Mouse (Mus musculus) small intestine, adult 2 months (tissue): Measurements from ENCODE around the gene Slc4a4. TPM values are rescaled to one million over a fixed set of nuclear protein-coding genes. Genes with fewer than 3 reads are reported as not detected.

Source experiments
- H3K27ac ChIP-seq: fragments of 200-500 bp; 2 replicates; pipeline ENCODE4 v1.5.1; 2012; ENCODE audit warnings: low read depth, low read length, control low read depth, inconsistent platforms; ENCODE audit not compliant: insufficient read depth
- H3K27me3 ChIP-seq: fragments of 200-500 bp; 2 replicates; pipeline ENCODE4 v1.6.1; 2012; ENCODE audit warnings: mild to moderate bottlenecking, moderate library complexity, low read length, inconsistent platforms; ENCODE audit not compliant: control insufficient read depth, insufficient read depth
- H3K36me3 ChIP-seq: fragments of 200-500 bp; 2 replicates; pipeline ENCODE4 v1.6.1; 2012; ENCODE audit warnings: mild to moderate bottlenecking, low read length, control low read depth, inconsistent platforms; ENCODE audit not compliant: control insufficient read depth, insufficient read depth
- H3K4me1 ChIP-seq: fragments of 200-500 bp; 2 replicates; pipeline ENCODE4 v1.6.1; 2012; ENCODE audit warnings: low read length, inconsistent platforms, mixed read lengths; ENCODE audit not compliant: control insufficient read depth, insufficient read depth, insufficient read length
- H3K4me3 ChIP-seq: fragments of 200-500 bp; 2 replicates; pipeline ENCODE4 v1.5.1; 2012; ENCODE audit warnings: low read depth, mild to moderate bottlenecking, control low read depth, inconsistent platforms, low read length, moderate library complexity
- CTCF ChIP-seq: fragments of 200-500 bp; IDR thresholded peaks from 2 replicates; pipeline ENCODE4 v1.5.1; 2012; ENCODE audit warnings: low read depth, mild to moderate bottlenecking, control low read depth, inconsistent platforms, low read length, moderate library complexity, mixed read lengths; ENCODE audit not compliant: insufficient replicate concordance, insufficient read length; ENCODE audit errors: extremely low read depth
- POLR2A ChIP-seq: fragments of 200-500 bp; IDR thresholded peaks from 2 replicates; pipeline ENCODE4 v1.6.1; 2012; ENCODE audit warnings: low read depth, mild to moderate bottlenecking, control low read depth, inconsistent platforms, low read length, moderate library complexity
- WGBS: fragments of 180-500 bp; shearing (Covaris S2); methylation state at CpG from one replicate; pipeline ENCODE4 v1.1.7; 2018; 5-methylcytosine and 5-hydroxymethylcytosine counted together
- polyA plus RNA-seq: library from polyadenylated mRNA; depleted of rRNA; stranded (reverse); fragments of >200 nt; gene quantifications from 2 replicates; pipeline ENCODE4 v1.2.3, GENCODE M21; 2012

Gene Slc4a4
- polyA plus RNA-seq, 1 experiment = 15.3 TPM

GRCm38 (mm10) chr5:89067111-89067510 is 180.5 kb downstream of the Slc4a4 start:
- H3K27me3 ChIP-seq = no peaks in the 10 kb centered on the region
- H3K4me1 ChIP-seq = peaks cover 3% of the 10 kb centered on the region; the same call in 1 of the 2 replicates
- H3K27ac ChIP-seq = no peak overlapping the region
- H3K36me3 ChIP-seq = peaks cover 2% of the 10 kb centered on the region; the same call in 1 of the 2 replicates
- 63% methylated on average over 4 of the region's 4 CpGs for WGBS
- no peak overlapping the region for H3K4me3 ChIP-seq
- TF ChIP-seq CTCF (no peak), POLR2A (no peak)

GRCm38 (mm10) chr5:89068072-89068471 is 181.5 kb downstream of the Slc4a4 start:
- TF ChIP-seq CTCF = no peak
- TF ChIP-seq POLR2A = no peak
- 96% methylated on average over 5 of the region's 5 CpGs for WGBS

GRCm38 (mm10) chr5:89070051-89070450 is 183.4 kb downstream of the Slc4a4 start:
- H3K4me1 ChIP-seq = peaks cover 3% of the 10 kb centered on the region; the same call in 1 of the 2 replicates
- H3K36me3 ChIP-seq = no peaks in the 10 kb centered on the region; the same call in 1 of the 2 replicates
- TF ChIP-seq CTCF (no peak), POLR2A (no peak)
- no peak overlapping the region for H3K4me3 ChIP-seq
- no peak overlapping the region for H3K27ac ChIP-seq
- 80% methylated on average over 3 of the region's 3 CpGs for WGBS
- H3K27me3 ChIP-seq = no peaks in the 10 kb centered on the region

More at GRCm38 (mm10) chr5:89068072-89068471, 181.5 kb downstream of the Slc4a4 start:
- H3K27me3 ChIP-seq = no peaks in the 10 kb centered on the region
- H3K4me1 ChIP-seq = peaks cover 3% of the 10 kb centered on the region; the same call in 1 of the 2 replicates
- H3K4me3 ChIP-seq = no peak overlapping the region
- H3K36me3 ChIP-seq = no peaks in the 10 kb centered on the region; the same call in 1 of the 2 replicates
- no peak overlapping the region for H3K27ac ChIP-seq

- no peaks in the 10 kb centered on the region for H3K27me3 ChIP-seq
- TF ChIP-seq POLR2A (no peak), CTCF (no peak)
- WGBS = 50% methylated on average over 4 of the region's 4 CpGs
- no peak overlapping the region for H3K27ac ChIP-seq
- no peaks in the 10 kb centered on the region; the same call in 1 of the 2 replicates for H3K36me3 ChIP-seq
- H3K4me1 ChIP-seq = peaks cover 3% of the 10 kb centered on the region; the same call in 1 of the 2 replicates
- no peak overlapping the region for H3K4me3 ChIP-seq
These were observed 185.3 kb downstream of the Slc4a4 start for GRCm38 (mm10) chr5:89071957-89072356.

GRCm38 (mm10) chr5:89077711-89078110 is 191.1 kb downstream of the Slc4a4 start:
- 81% methylated on average over 1 of the region's 1 CpGs for WGBS
- Histone ChIP-seq H3K36me3 (no peaks in the 10 kb centered on the region; the same call in 1 of the 2 replicates), H3K4me1 (no peaks in the 10 kb centered on the region), H3K27me3 (no peaks in the 10 kb centered on the region), H3K4me3 (no peak overlapping the region), H3K27ac (no peak overlapping the region)
- no peak for TF ChIP-seq CTCF
- no peak for TF ChIP-seq POLR2A

- WGBS = 77% methylated on average over 4 of the region's 4 CpGs
- Histone ChIP-seq H3K36me3 (peaks cover 3% of the 10 kb centered on the region; the same call in 1 of the 2 replicates), H3K27me3 (no peaks in the 10 kb centered on the region), H3K4me1 (no peaks in the 10 kb centered on the region; the same call in 1 of the 2 replicates), H3K4me3 (no peak overlapping the region), H3K27ac (no peak overlapping the region)
- TF ChIP-seq CTCF (no peak), POLR2A (no peak)
These were observed 196.9 kb downstream of the Slc4a4 start for GRCm38 (mm10) chr5:89083476-89083875.

- Histone ChIP-seq H3K27me3 (no peaks in the 10 kb centered on the region), H3K27ac (no peak overlapping the region), H3K4me3 (no peak overlapping the region), H3K36me3 (peaks cover 3% of the 10 kb centered on the region; the same call in 1 of the 2 replicates), H3K4me1 (no peaks in the 10 kb centered on the region; the same call in 1 of the 2 replicates)
- TF ChIP-seq CTCF = no peak
- no peak for TF ChIP-seq POLR2A
- WGBS = 92% methylated on average over 7 of the region's 7 CpGs
These were observed 201.3 kb downstream of the Slc4a4 start for GRCm38 (mm10) chr5:89087916-89088315.
